Mouse (Mus musculus): Measurements from ENCODE around the gene Tmem14a. TPM values are rescaled to one million over a fixed set of nuclear protein-coding genes. Genes with fewer than 3 reads are reported as not detected.

Tmem14a gene
- polyA plus RNA-seq, 1 experiment: 69.6 TPM

- Histone ChIP-seq H3K27ac (ENCODE audit: insufficient read depth, low read length) (no peak overlapping the region), H3K4me3 (ENCODE audit: insufficient read depth, low read length) (no peak overlapping the region), H3K4me1 (ENCODE audit: control insufficient read depth, insufficient read depth, low read length) (peaks cover 4% of the 10 kb centered on the region; the same call in 1 of the 2 replicates)
- TF ChIP-seq CTCF (IDR thresholded peaks at IDR 0.05; ENCODE audit: extremely low read depth, insufficient read depth, low read length): no peak
- TF ChIP-seq POLR2A (IDR thresholded peaks at IDR 0.05; ENCODE audit: extremely low read depth, insufficient read depth, low read length): no peak
These were observed 14.1 kb downstream of the Tmem14a start for GRCm38 (mm10) chr1:21232516-21232915.

DNA sequence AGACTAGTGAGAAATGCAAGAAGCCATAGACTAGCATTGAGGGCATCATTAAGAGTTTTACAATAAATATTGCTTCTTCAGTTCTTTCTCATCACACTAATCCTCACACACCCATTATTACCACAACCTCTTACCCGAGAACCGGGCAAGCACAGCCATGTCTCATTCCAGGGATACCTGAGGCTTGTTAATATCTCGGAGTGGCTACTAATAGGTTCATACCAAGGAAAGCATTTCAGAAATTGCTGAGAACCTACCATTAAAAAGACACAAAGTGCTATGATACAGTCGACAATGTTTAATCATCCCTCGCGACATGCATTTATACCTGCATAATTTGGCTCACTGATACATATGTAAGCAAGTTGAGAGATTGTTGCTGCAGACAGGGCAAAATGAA lies 17.0 kb downstream of the Tmem14a start:
- Histone ChIP-seq H3K27ac (ENCODE audit: insufficient read depth, low read length) (no peak overlapping the region), H3K4me1 (ENCODE audit: control insufficient read depth, insufficient read depth, low read length) (peaks cover 4% of the 10 kb centered on the region; the same call in 1 of the 2 replicates), H3K4me3 (ENCODE audit: insufficient read depth, low read length) (no peak overlapping the region)
- no peak for TF ChIP-seq CTCF (IDR thresholded peaks at IDR 0.05; ENCODE audit: extremely low read depth, insufficient read depth, low read length)
- TF ChIP-seq POLR2A (IDR thresholded peaks at IDR 0.05; ENCODE audit: extremely low read depth, insufficient read depth, low read length): no peak

- Histone ChIP-seq H3K27ac (ENCODE audit: insufficient read depth, low read length) (no peak within 1 kb of the TSS), H3K4me3 (ENCODE audit: insufficient read depth, low read length) (no peak within 1 kb of the TSS), H3K4me1 (ENCODE audit: control insufficient read depth, insufficient read depth, low read length) (no peaks in the 10 kb centered on the region)
- TF ChIP-seq POLR2A (IDR thresholded peaks at IDR 0.05; ENCODE audit: extremely low read depth, insufficient read depth, low read length): no peak
- no peak for TF ChIP-seq CTCF (IDR thresholded peaks at IDR 0.05; ENCODE audit: extremely low read depth, insufficient read depth, low read length)
These were observed 21.8 kb downstream of the Tmem14a start, which contains the start of gene Gsta3 for GRCm38 (mm10) chr1:21239911-21240898. Gene Gsta3, plus strand, starts transcription at chr1:21240589.

GRCm38 (mm10) chr1:21241096-21241495 lies 22.7 kb downstream of the Tmem14a start:
- Histone ChIP-seq H3K4me1 (ENCODE audit: control insufficient read depth, insufficient read depth, low read length) (no peaks in the 10 kb centered on the region), H3K4me3 (ENCODE audit: insufficient read depth, low read length) (no peak overlapping the region), H3K27ac (ENCODE audit: insufficient read depth, low read length) (no peak overlapping the region)
- TF ChIP-seq POLR2A (IDR thresholded peaks at IDR 0.05; ENCODE audit: extremely low read depth, insufficient read depth, low read length) (no peak), CTCF (IDR thresholded peaks at IDR 0.05; ENCODE audit: extremely low read depth, insufficient read depth, low read length) (no peak)

GRCm38 (mm10) chr1:21244290-21244960 lies 26.1 kb downstream of the Tmem14a start:
- H3K4me3 ChIP-seq (ENCODE audit: insufficient read depth, low read length): no peak overlapping the region
- no peak overlapping the region for H3K27ac ChIP-seq (ENCODE audit: insufficient read depth, low read length)
- TF ChIP-seq POLR2A (IDR thresholded peaks at IDR 0.05; ENCODE audit: extremely low read depth, insufficient read depth, low read length) (no peak), CTCF (IDR thresholded peaks at IDR 0.05; ENCODE audit: extremely low read depth, insufficient read depth, low read length) (no peak)
- H3K4me1 ChIP-seq (ENCODE audit: control insufficient read depth, insufficient read depth, low read length): no peaks in the 10 kb centered on the region

DNA sequence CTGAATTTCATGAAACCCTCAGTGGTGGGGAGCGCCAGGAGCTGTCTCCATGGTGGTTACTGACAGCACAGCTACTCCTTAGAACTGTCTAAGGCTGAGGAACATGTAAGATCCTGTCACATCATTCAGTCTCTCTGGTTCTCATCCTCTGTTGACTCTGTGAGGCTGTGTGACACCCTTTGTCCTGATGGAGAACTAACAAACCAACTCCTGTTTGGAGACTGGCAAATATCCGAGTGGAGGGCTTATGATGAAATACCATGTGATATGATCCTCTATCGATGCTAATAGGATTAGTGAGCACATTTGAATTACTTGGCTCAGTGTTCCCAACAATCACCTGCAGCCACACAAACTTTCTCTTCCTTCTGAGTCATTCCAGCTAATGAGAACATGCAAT lies 27.8 kb downstream of the Tmem14a start:
- Histone ChIP-seq H3K4me3 (ENCODE audit: insufficient read depth, low read length) (no peak overlapping the region), H3K4me1 (ENCODE audit: control insufficient read depth, insufficient read depth, low read length) (no peaks in the 10 kb centered on the region), H3K27ac (ENCODE audit: insufficient read depth, low read length) (no peak overlapping the region)
- no peak for TF ChIP-seq CTCF (IDR thresholded peaks at IDR 0.05; ENCODE audit: extremely low read depth, insufficient read depth, low read length)
- TF ChIP-seq POLR2A (IDR thresholded peaks at IDR 0.05; ENCODE audit: extremely low read depth, insufficient read depth, low read length): no peak

DNA sequence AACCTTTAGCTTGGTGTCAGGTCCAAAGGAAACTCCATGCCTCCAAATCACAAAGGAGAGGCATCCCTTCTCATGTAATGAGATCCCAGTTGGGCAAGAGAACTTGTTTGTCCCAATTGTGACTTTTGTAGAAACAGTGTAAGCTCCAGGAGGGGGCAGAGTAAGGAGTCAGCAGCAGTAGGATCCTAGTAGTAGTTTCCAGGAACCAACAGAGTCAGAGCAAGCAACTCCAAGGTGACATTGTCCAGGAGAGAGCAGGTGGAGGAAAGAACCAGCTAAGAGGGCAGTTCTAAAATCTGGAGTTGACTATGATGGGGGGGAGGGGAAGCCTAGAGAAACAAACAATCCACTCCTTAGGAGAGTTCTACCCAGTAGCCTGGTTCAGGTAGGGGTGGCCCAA lies 29.5 kb downstream of the Tmem14a start:
- no peak for TF ChIP-seq CTCF (IDR thresholded peaks at IDR 0.05; ENCODE audit: extremely low read depth, insufficient read depth, low read length)
- no peak for TF ChIP-seq POLR2A (IDR thresholded peaks at IDR 0.05; ENCODE audit: extremely low read depth, insufficient read depth, low read length)
- no peak overlapping the region for H3K27ac ChIP-seq (ENCODE audit: insufficient read depth, low read length)
- no peaks in the 10 kb centered on the region for H3K4me1 ChIP-seq (ENCODE audit: control insufficient read depth, insufficient read depth, low read length)
- H3K4me3 ChIP-seq (ENCODE audit: insufficient read depth, low read length): no peak overlapping the region

- no peaks in the 10 kb centered on the region for H3K4me1 ChIP-seq (ENCODE audit: control insufficient read depth, insufficient read depth, low read length)
- no peak for TF ChIP-seq CTCF (IDR thresholded peaks at IDR 0.05; ENCODE audit: extremely low read depth, insufficient read depth, low read length)
- no peak for TF ChIP-seq POLR2A (IDR thresholded peaks at IDR 0.05; ENCODE audit: extremely low read depth, insufficient read depth, low read length)
- no peak overlapping the region for H3K4me3 ChIP-seq (ENCODE audit: insufficient read depth, low read length)
- no peak overlapping the region for H3K27ac ChIP-seq (ENCODE audit: insufficient read depth, low read length)
These were observed 30.4 kb downstream of the Tmem14a start for GRCm38 (mm10) chr1:21248560-21249390.

GRCm38 (mm10) chr1:21251661-21252060 lies 33.3 kb downstream of the Tmem14a start:
- TF ChIP-seq CTCF (IDR thresholded peaks at IDR 0.05; ENCODE audit: extremely low read depth, insufficient read depth, low read length) (no peak), POLR2A (IDR thresholded peaks at IDR 0.05; ENCODE audit: extremely low read depth, insufficient read depth, low read length) (no peak)
- Histone ChIP-seq H3K4me3 (ENCODE audit: insufficient read depth, low read length) (no peak overlapping the region), H3K27ac (ENCODE audit: insufficient read depth, low read length) (no peak overlapping the region), H3K4me1 (ENCODE audit: control insufficient read depth, insufficient read depth, low read length) (no peaks in the 10 kb centered on the region)

Data from cortical plate, adult 2 months (tissue).